Mouse (Mus musculus): ENCODE data around the gene Ap4m1. TPM values are rescaled to one million over a fixed set of nuclear protein-coding genes. Genes with fewer than 3 reads are reported as not detected.

The Ap4m1 gene
- total and polyA plus RNA-seq, 3 experiments: 7.3 to 15.2 (median 7.5) TPM

GRCm38 (mm10) chr5:138223287-138223686 is 51.5 kb downstream of the Ap4m1 start:
- TF ChIP-seq EP300 (IDR thresholded peaks at IDR 0.05; ENCODE audit: insufficient read depth, low read depth, low read length) (no peak), CTCF (IDR thresholded peaks at IDR 0.05) (no peak), POLR2A (IDR thresholded peaks at IDR 0.05; ENCODE audit: insufficient read depth, low read depth, low read length) (no peak)
- Histone ChIP-seq H3K4me3 (no peak overlapping the region), H3K27me3 (ENCODE audit: control insufficient read depth, insufficient read depth, low read length) (no peaks in the 10 kb centered on the region), H3K36me3 (ENCODE audit: control insufficient read depth, insufficient read depth, low read length) (no peaks in the 10 kb centered on the region), H3K4me1 (ENCODE audit: control insufficient read depth, insufficient read depth, low read length) (no peaks in the 10 kb centered on the region), H3K79me2 (replicated peaks; ENCODE audit: control insufficient read depth, insufficient read depth, low read length) (no peaks in the 10 kb centered on the region), H3K27ac (no peak overlapping the region), H3K9ac (ENCODE audit: low read depth, low read length) (no peak overlapping the region)
- no peak for DNase-seq
- intact Hi-C loops (cut with DNase I): loop anchor here (5.0 kb wide), 1 partner anchor 249 kb away; no protein-coding TSS in a partner anchor
- 36% methylated on average over 3 of the region's 3 CpGs for whole genome bisulfite sequencing

- DNase-seq: no peak
- H3K27me3 ChIP-seq (ENCODE audit: control insufficient read depth, insufficient read depth, low read length): no peaks in the 10 kb centered on the region
- no peak within 1 kb of the TSS for H3K9ac ChIP-seq (ENCODE audit: low read depth, low read length)
- H3K4me1 ChIP-seq (ENCODE audit: control insufficient read depth, insufficient read depth, low read length): no peaks in the 10 kb centered on the region
- 49% methylated on average over 2 of the region's 2 CpGs for WGBS
- H3K4me3 ChIP-seq: no peak within 1 kb of the TSS
- no peaks in the 10 kb centered on the region for H3K36me3 ChIP-seq (ENCODE audit: control insufficient read depth, insufficient read depth, low read length)
- no peak within 1 kb of the TSS for H3K27ac ChIP-seq
- TF ChIP-seq POLR2A (IDR thresholded peaks at IDR 0.05; ENCODE audit: insufficient read depth, low read depth, low read length): no peak
- no peak for TF ChIP-seq EP300 (IDR thresholded peaks at IDR 0.05; ENCODE audit: insufficient read depth, low read depth, low read length)
- no peak for TF ChIP-seq CTCF (IDR thresholded peaks at IDR 0.05)
- intact Hi-C loops (cut with DNase I): no loop called here
- H3K79me2 ChIP-seq (replicated peaks; ENCODE audit: control insufficient read depth, insufficient read depth, low read length): no peaks in the 10 kb centered on the region
Measured at GRCm38 (mm10) chr5:138225700-138226099, 53.9 kb downstream of the Ap4m1 start, which contains the start of gene Nxpe5. Gene Nxpe5, plus strand, starts transcription at chr5:138225898.

DNA sequence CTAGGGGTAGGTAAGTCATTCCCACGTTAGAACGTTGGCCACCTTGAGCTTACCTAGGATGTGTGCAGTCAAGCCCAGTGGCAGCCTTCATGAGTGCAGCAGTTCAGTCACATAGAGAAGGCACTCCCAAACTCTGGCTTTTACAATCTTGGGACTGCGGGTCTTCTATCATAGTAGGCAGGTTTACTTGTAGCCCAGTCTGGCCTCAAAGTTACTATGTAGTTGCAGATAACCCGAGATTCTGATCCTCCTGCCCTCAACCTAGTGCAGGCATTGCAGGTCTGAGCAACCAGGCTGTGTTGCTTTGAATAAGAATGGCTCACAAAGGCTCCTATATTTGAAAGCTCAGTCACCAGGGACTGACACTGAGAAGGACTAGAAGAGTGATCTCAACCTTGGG is 54.7 kb downstream of the Ap4m1 start:
- Histone ChIP-seq H3K4me3 (no peak overlapping the region), H3K9ac (ENCODE audit: low read depth, low read length) (no peak overlapping the region), H3K27ac (no peak overlapping the region), H3K79me2 (replicated peaks; ENCODE audit: control insufficient read depth, insufficient read depth, low read length) (no peaks in the 10 kb centered on the region), H3K27me3 (ENCODE audit: control insufficient read depth, insufficient read depth, low read length) (no peaks in the 10 kb centered on the region), H3K36me3 (ENCODE audit: control insufficient read depth, insufficient read depth, low read length) (no peaks in the 10 kb centered on the region), H3K4me1 (ENCODE audit: control insufficient read depth, insufficient read depth, low read length) (no peaks in the 10 kb centered on the region)
- no peak for DNase-seq
- WGBS: 69% methylated on average over 4 of the region's 4 CpGs
- TF ChIP-seq CTCF (IDR thresholded peaks at IDR 0.05) (no peak), POLR2A (IDR thresholded peaks at IDR 0.05; ENCODE audit: insufficient read depth, low read depth, low read length) (no peak), EP300 (IDR thresholded peaks at IDR 0.05; ENCODE audit: insufficient read depth, low read depth, low read length) (no peak)
- intact Hi-C loops (cut with DNase I): no loop called here

DNA sequence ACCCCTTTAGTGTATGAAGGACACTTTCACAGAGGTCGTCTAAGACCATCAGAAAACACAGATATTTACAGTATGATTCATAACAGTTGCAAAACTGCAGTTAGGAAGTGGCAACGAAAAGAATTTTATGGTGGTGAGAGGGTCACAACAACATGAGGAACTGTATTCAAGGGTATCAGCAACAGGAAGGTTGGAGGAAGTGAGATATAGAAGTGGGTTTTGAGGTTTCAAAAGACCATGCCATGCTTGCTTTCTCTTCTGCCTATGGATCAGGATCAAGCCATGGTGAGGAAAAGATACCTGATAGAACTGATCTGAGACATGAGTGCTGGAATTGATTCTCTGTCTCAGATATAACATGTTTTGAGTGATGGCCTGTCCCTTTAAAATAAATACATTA is 55.6 kb downstream of the Ap4m1 start:
- no peak overlapping the region for H3K27ac ChIP-seq
- no peaks in the 10 kb centered on the region for H3K27me3 ChIP-seq (ENCODE audit: control insufficient read depth, insufficient read depth, low read length)
- no peak for TF ChIP-seq POLR2A (IDR thresholded peaks at IDR 0.05; ENCODE audit: insufficient read depth, low read depth, low read length)
- no peak for TF ChIP-seq EP300 (IDR thresholded peaks at IDR 0.05; ENCODE audit: insufficient read depth, low read depth, low read length)
- TF ChIP-seq CTCF (IDR thresholded peaks at IDR 0.05): no peak
- no peak overlapping the region for H3K9ac ChIP-seq (ENCODE audit: low read depth, low read length)
- no peaks in the 10 kb centered on the region for H3K36me3 ChIP-seq (ENCODE audit: control insufficient read depth, insufficient read depth, low read length)
- no peaks in the 10 kb centered on the region for H3K79me2 ChIP-seq (replicated peaks; ENCODE audit: control insufficient read depth, insufficient read depth, low read length)
- H3K4me1 ChIP-seq (ENCODE audit: control insufficient read depth, insufficient read depth, low read length): no peaks in the 10 kb centered on the region
- no peak overlapping the region for H3K4me3 ChIP-seq
- intact Hi-C loops (cut with DNase I): no loop called here
- 35% methylated on average over 2 of the region's 2 CpGs for WGBS
- no peak for DNase-seq

DNA sequence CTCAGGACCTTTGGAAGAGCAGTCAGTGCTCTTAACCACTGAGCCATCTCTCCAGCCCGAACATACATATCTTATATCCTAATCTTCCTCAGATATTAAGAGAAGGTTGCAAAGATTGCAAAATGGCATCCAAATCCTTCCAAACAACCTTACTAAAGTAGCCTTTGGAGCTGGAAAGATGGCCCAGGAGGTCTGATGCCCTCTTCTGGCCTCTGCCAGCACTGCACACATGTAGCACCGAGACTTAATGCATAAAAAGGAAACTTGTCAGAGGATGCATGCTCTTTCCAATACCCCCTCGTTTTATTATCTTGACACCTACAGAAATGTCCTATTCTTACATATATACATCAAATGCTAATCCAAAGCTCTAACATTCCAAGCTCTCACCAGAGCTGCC is 56.2 kb downstream of the Ap4m1 start:
- Histone ChIP-seq H3K4me1 (ENCODE audit: control insufficient read depth, insufficient read depth, low read length) (no peaks in the 10 kb centered on the region), H3K36me3 (ENCODE audit: control insufficient read depth, insufficient read depth, low read length) (no peaks in the 10 kb centered on the region), H3K27ac (no peak overlapping the region), H3K9ac (ENCODE audit: low read depth, low read length) (no peak overlapping the region), H3K4me3 (no peak overlapping the region), H3K27me3 (ENCODE audit: control insufficient read depth, insufficient read depth, low read length) (no peaks in the 10 kb centered on the region), H3K79me2 (replicated peaks; ENCODE audit: control insufficient read depth, insufficient read depth, low read length) (no peaks in the 10 kb centered on the region)
- intact Hi-C loops (cut with DNase I): no loop called here
- DNase-seq: peak in 1 of 2 experiments; percentile 21
- 49% methylated on average over 3 of the region's 3 CpGs for WGBS
- TF ChIP-seq POLR2A (IDR thresholded peaks at IDR 0.05; ENCODE audit: insufficient read depth, low read depth, low read length) (no peak), CTCF (IDR thresholded peaks at IDR 0.05) (peak; percentile 59)

- TF ChIP-seq POLR2A (IDR thresholded peaks at IDR 0.05; ENCODE audit: insufficient read depth, low read depth, low read length): no peak
- no peak for TF ChIP-seq CTCF (IDR thresholded peaks at IDR 0.05)
- TF ChIP-seq EP300 (IDR thresholded peaks at IDR 0.05; ENCODE audit: insufficient read depth, low read depth, low read length): no peak
- H3K36me3 ChIP-seq (ENCODE audit: control insufficient read depth, insufficient read depth, low read length): no peaks in the 10 kb centered on the region
- H3K4me1 ChIP-seq (ENCODE audit: control insufficient read depth, insufficient read depth, low read length): no peaks in the 10 kb centered on the region
- 83% methylated on average over 3 of the region's 3 CpGs for WGBS
- no peak overlapping the region for H3K27ac ChIP-seq
- intact Hi-C loops (cut with DNase I): no loop called here
- H3K4me3 ChIP-seq: no peak overlapping the region
- no peaks in the 10 kb centered on the region for H3K27me3 ChIP-seq (ENCODE audit: control insufficient read depth, insufficient read depth, low read length)
- H3K79me2 ChIP-seq (replicated peaks; ENCODE audit: control insufficient read depth, insufficient read depth, low read length): no peaks in the 10 kb centered on the region
- H3K9ac ChIP-seq (ENCODE audit: low read depth, low read length): no peak overlapping the region
- no peak for DNase-seq
Measured at GRCm38 (mm10) chr5:138229511-138229910, 57.7 kb downstream of the Ap4m1 start.

Small RNA genes lying within 50 kb of the gene (microRNA-seq; reads per million reads assigned to microRNA genes)
- gene Mir106b (1,050 to 5,702 reads per million in 2 experiments), gene Mir25 (780 to 1,868 reads per million in 2 experiments), gene Mir93 (11,630 to 14,308 reads per million in 2 experiments)

Other genes starting within 250 kb of the Ap4m1 start
- gene Gjc3, start 208.9 kb upstream of the Ap4m1 start, total RNA-seq (2021): under 1 TPM; 0.18 to 0.29 TPM
- 0.43 and 0.67 TPM in 2 replicates for gene Gjc3, start 208.9 kb upstream of the Ap4m1 start, polyA plus RNA-seq (2012; rRNA removed)
- gene Azgp1, start 190.5 kb upstream of the Ap4m1 start, total RNA-seq (2021): not detected
- gene Azgp1, start 190.5 kb upstream of the Ap4m1 start, polyA plus RNA-seq (2012; rRNA removed): 1.1 TPM in 1 of 2 replicates, not detected in the other
- gene Smok3a, start 150.7 kb upstream of the Ap4m1 start, total RNA-seq (2021): not detected
- gene Smok3a, start 150.7 kb upstream of the Ap4m1 start, polyA plus RNA-seq (2012; rRNA removed): not detected in 2 replicates
- gene Smok3b, start 150.6 kb upstream of the Ap4m1 start, total RNA-seq (2021): not detected
- not detected in 2 replicates for gene Smok3b, start 150.6 kb upstream of the Ap4m1 start, polyA plus RNA-seq (2012; rRNA removed)
- not detected for gene Smok3c, start 118.8 kb upstream of the Ap4m1 start, total RNA-seq (2021)
- not detected in 2 replicates for gene Smok3c, start 118.8 kb upstream of the Ap4m1 start, polyA plus RNA-seq (2012; rRNA removed)
- gene Zkscan1, start 86.9 kb upstream of the Ap4m1 start, total RNA-seq (2021): 10 to 100 TPM; 14.0 to 15.3 TPM
- gene Zkscan1, start 86.9 kb upstream of the Ap4m1 start, polyA plus RNA-seq (2012; rRNA removed): 3.7 and 6.4 TPM in 2 replicates
- gene Zscan21, start 55.1 kb upstream of the Ap4m1 start, total RNA-seq (2021): 10 to 100 TPM; 10.1 to 11.7 TPM
- 5.9 and 9.4 TPM in 2 replicates for gene Zscan21, start 55.1 kb upstream of the Ap4m1 start, polyA plus RNA-seq (2012; rRNA removed)
- 1 to 10 TPM; 8.1 to 8.8 TPM for gene Zfp113, start 16.3 kb upstream of the Ap4m1 start, total RNA-seq (2021)
- 2.1 and 2.3 TPM in 2 replicates for gene Zfp113, start 16.3 kb upstream of the Ap4m1 start, polyA plus RNA-seq (2012; rRNA removed)
- 100 to 1,000 TPM; 121 to 135 TPM for gene Cops6, start 10.9 kb upstream of the Ap4m1 start, total RNA-seq (2021)
- 116 and 149 TPM in 2 replicates for gene Cops6, start 10.9 kb upstream of the Ap4m1 start, polyA plus RNA-seq (2012; rRNA removed)
- gene Mcm7, start 420 bp downstream of the Ap4m1 start, total RNA-seq (2021): 1 to 10 TPM; 8.8 to 9.6 TPM
- gene Mcm7, start 420 bp downstream of the Ap4m1 start, polyA plus RNA-seq (2012; rRNA removed): 8.5 and 9.8 TPM in 2 replicates
- gene Taf6, start 15.4 kb downstream of the Ap4m1 start, total RNA-seq (2021): 10 to 100 TPM; 32.1 to 36.5 TPM
- 56.7 and 67.5 TPM in 2 replicates for gene Taf6, start 15.4 kb downstream of the Ap4m1 start, polyA plus RNA-seq (2012; rRNA removed)
- gene Cnpy4, start 15.5 kb downstream of the Ap4m1 start, total RNA-seq (2021): 1 to 10 TPM; 5.9 to 7.2 TPM
- 2.2 and 4.1 TPM in 2 replicates for gene Cnpy4, start 15.5 kb downstream of the Ap4m1 start, polyA plus RNA-seq (2012; rRNA removed)
- 1 to 10 TPM; 2.3 to 3.5 TPM for gene Mblac1, start 22.3 kb downstream of the Ap4m1 start, total RNA-seq (2021)
- 1.6 and 1.7 TPM in 2 replicates for gene Mblac1, start 22.3 kb downstream of the Ap4m1 start, polyA plus RNA-seq (2012; rRNA removed)
- 1 to 10 TPM in 1 of 2 experiments, under 1 TPM in 1; 0.98 to 1.2 TPM for gene Nxpe5, start 53.9 kb downstream of the Ap4m1 start, total RNA-seq (2021)
- 0.10 and 0.26 TPM in 2 replicates for gene Nxpe5, start 53.9 kb downstream of the Ap4m1 start, polyA plus RNA-seq (2012; rRNA removed)
- 10 to 100 TPM; 45.5 to 54.3 TPM for gene Lamtor4, start 83.5 kb downstream of the Ap4m1 start, total RNA-seq (2021)
- gene Lamtor4, start 83.5 kb downstream of the Ap4m1 start, polyA plus RNA-seq (2012; rRNA removed): 151 and 163 TPM in 2 replicates
- 1 to 10 TPM; 3.7 to 4.0 TPM for gene BC037034, start 92.0 kb downstream of the Ap4m1 start, total RNA-seq (2021)
- 10.4 and 15.2 TPM in 2 replicates for gene BC037034, start 92.0 kb downstream of the Ap4m1 start, polyA plus RNA-seq (2012; rRNA removed)
- gene Gal3st4, start 100.8 kb downstream of the Ap4m1 start, total RNA-seq (2021): under 1 TPM; 0.23 to 0.30 TPM
- gene Gal3st4, start 100.8 kb downstream of the Ap4m1 start, polyA plus RNA-seq (2012; rRNA removed): 0.29 and 0.70 TPM in 2 replicates
- gene Gm43720, start 108.0 kb downstream of the Ap4m1 start, total RNA-seq (2021): not detected
- not detected in 2 replicates for gene Gm43720, start 108.0 kb downstream of the Ap4m1 start, polyA plus RNA-seq (2012; rRNA removed)
- under 1 TPM; 0.09 to 0.39 TPM for gene Gpc2, start 108.0 kb downstream of the Ap4m1 start, total RNA-seq (2021)
- 1.8 and 1.9 TPM in 2 replicates for gene Gpc2, start 108.0 kb downstream of the Ap4m1 start, polyA plus RNA-seq (2012; rRNA removed)
- not detected for gene Stag3, start 108.2 kb downstream of the Ap4m1 start, total RNA-seq (2021)
- gene Stag3, start 108.2 kb downstream of the Ap4m1 start, polyA plus RNA-seq (2012; rRNA removed): 0.29 and 0.98 TPM in 2 replicates
- under 1 TPM; 0.31 to 0.41 TPM for gene Pvrig, start 170.0 kb downstream of the Ap4m1 start, total RNA-seq (2021)
- gene Pvrig, start 170.0 kb downstream of the Ap4m1 start, polyA plus RNA-seq (2012; rRNA removed): 0.14 and 0.15 TPM in 2 replicates

Measured in heart, adult 2 months (tissue).